Mouse (Mus musculus) midbrain, embryonic 14.5 days (tissue): ENCODE measurements around the gene Pde10a. TPM values are rescaled to one million over a fixed set of nuclear protein-coding genes. Genes with fewer than 3 reads are reported as not detected.

Experiments used
- ATAC-seq: fragments of 200-750 bp; cut with Nextera tagmentation; 2 replicates; pipeline ENCODE4 v1.8.0; 2017; ENCODE audit warnings: moderate number of reproducible peaks, moderate library complexity; ENCODE audit not compliant: low FRiP score, low TSS enrichment
- DNase-seq: peaks from one replicate; pipeline ENCODE4 v3.0.0-alpha.2; 2015
- H3K27ac ChIP-seq: fragments of 300-500 bp; sonication (generic); replicated peaks from 2 replicates; pipeline ENCODE4 v1.5.1; 2014; ENCODE audit warnings: mild to moderate bottlenecking, low read depth, low read length, moderate library complexity
- H3K27me3 ChIP-seq: fragments of 300-500 bp; sonication (generic); 2 replicates; pipeline ENCODE4 v1.6.1; 2014; ENCODE audit warnings: low read length, control low read depth, mixed read lengths; ENCODE audit not compliant: control insufficient read depth, insufficient read depth
- H3K36me3 ChIP-seq: fragments of 300-500 bp; sonication (generic); 2 replicates; pipeline ENCODE4 v1.6.1; 2014; ENCODE audit warnings: low read length, control low read depth; ENCODE audit not compliant: control insufficient read depth, insufficient read depth
- H3K4me1 ChIP-seq: fragments of 300-500 bp; sonication (generic); 2 replicates; pipeline ENCODE4 v1.6.1; 2014; ENCODE audit warnings: mild to moderate bottlenecking, antibody characterized with exemption, low read length, control low read depth; ENCODE audit not compliant: control insufficient read depth, insufficient read depth
- H3K4me2 ChIP-seq: fragments of 300-500 bp; sonication (generic); 2 replicates; pipeline ENCODE4 v1.6.1; 2014; ENCODE audit warnings: mild to moderate bottlenecking, low read length, moderate library complexity
- H3K4me3 ChIP-seq: fragments of 300-500 bp; sonication (generic); replicated peaks from 2 replicates; pipeline ENCODE4 v1.5.1; 2014; ENCODE audit warnings: low read depth, low read length
- H3K9ac ChIP-seq: fragments of 300-500 bp; sonication (generic); replicated peaks from 2 replicates; pipeline ENCODE4 v1.6.1; 2014; ENCODE audit warnings: mild to moderate bottlenecking, low read length, moderate library complexity
- H3K9me3 ChIP-seq: fragments of 300-500 bp; sonication (generic); 2 replicates; pipeline ENCODE4 v1.6.1; 2016; ENCODE audit warnings: low read length, control low read depth, mixed read lengths; ENCODE audit not compliant: control insufficient read depth
- WGBS: fragments of 180-500 bp; shearing (Covaris S2); extraction: QIAGEN DNeasy Blood & Tissue Kit; methylation state at CpG from one replicate; pipeline ENCODE4 v1.1.7; 2014; 5-methylcytosine and 5-hydroxymethylcytosine counted together
- polyA plus RNA-seq: library from polyadenylated mRNA; unstranded; fragments of >200 nt; fragmentation: Nextera tagmentation; extraction: Ambion mirVana; gene quantifications from 2 replicates; pipeline ENCODE4 v1.2.1, GENCODE M21; 2014

The Pde10a gene
- polyA plus RNA-seq, 1 experiment from 2014 or later: 14.1 TPM

- WGBS: 58% methylated on average over 8 of the region's 8 CpGs
- ATAC-seq: no peak
- no peak overlapping the region for H3K4me3 ChIP-seq
Observed at GRCm38 (mm10) chr17:8581579-8581978, 56.4 kb downstream of the Pde10a start.

GRCm38 (mm10) chr17:8592427-8593277 is 67.5 kb downstream of the Pde10a start:
- Histone ChIP-seq H3K4me1 (no peaks in the 10 kb centered on the region), H3K9ac (no peak overlapping the region), H3K36me3 (no peaks in the 10 kb centered on the region), H3K27ac (no peak overlapping the region), H3K9me3 (no peaks in the 10 kb centered on the region), H3K4me2 (peak overlapping the region; percentile 39), H3K27me3 (no peaks in the 10 kb centered on the region), H3K4me3 (0 out of 2 replicates have a peak overlapping the region, but pooled peaks have one; percentile 10)
- peak; percentile 91 for DNase-seq
- ATAC-seq: peak; percentile 67; the same call in 1 of the 2 replicates
- WGBS: 15% methylated on average over 22 of the region's 22 CpGs

More at GRCm38 (mm10) chr17:8581579-8581978, 56.4 kb downstream of the Pde10a start:
- DNase-seq: peak; percentile 15
- Histone ChIP-seq H3K4me2 (no peak overlapping the region), H3K9me3 (no peaks in the 10 kb centered on the region), H3K36me3 (no peaks in the 10 kb centered on the region), H3K27ac (no peak overlapping the region), H3K4me1 (no peaks in the 10 kb centered on the region), H3K27me3 (no peaks in the 10 kb centered on the region), H3K9ac (no peak overlapping the region)

- H3K9ac ChIP-seq: no peak overlapping the region
- no peak overlapping the region for H3K4me2 ChIP-seq
- no peaks in the 10 kb centered on the region for H3K27me3 ChIP-seq
- no peaks in the 10 kb centered on the region for H3K4me1 ChIP-seq
- H3K36me3 ChIP-seq: no peaks in the 10 kb centered on the region
- H3K27ac ChIP-seq: no peak overlapping the region
- ATAC-seq (peak; percentile 53; the same call in 1 of the 2 replicates), DNase-seq (peak; percentile 90)
- no peaks in the 10 kb centered on the region for H3K9me3 ChIP-seq
- 13% methylated on average over 7 of the region's 7 CpGs for WGBS
- H3K4me3 ChIP-seq: no peak overlapping the region
Observed at GRCm38 (mm10) chr17:8597790-8598189, 72.6 kb downstream of the Pde10a start.

GRCm38 (mm10) chr17:8602976-8603375 is 77.8 kb downstream of the Pde10a start:
- Histone ChIP-seq H3K4me1 (no peaks in the 10 kb centered on the region), H3K9ac (no peak overlapping the region), H3K4me3 (no peak overlapping the region), H3K27ac (no peak overlapping the region), H3K4me2 (no peak overlapping the region), H3K27me3 (no peaks in the 10 kb centered on the region), H3K36me3 (no peaks in the 10 kb centered on the region), H3K9me3 (no peaks in the 10 kb centered on the region)
- DNase-seq: no peak
- WGBS: 96% methylated on average over 3 of the region's 3 CpGs
- no peak for ATAC-seq

GRCm38 (mm10) chr17:8605921-8606320 is 80.7 kb downstream of the Pde10a start:
- DNase-seq: no peak
- ATAC-seq: no peak
- Histone ChIP-seq H3K9me3 (no peaks in the 10 kb centered on the region), H3K27me3 (no peaks in the 10 kb centered on the region), H3K27ac (no peak overlapping the region), H3K4me2 (no peak overlapping the region), H3K9ac (no peak overlapping the region), H3K36me3 (no peaks in the 10 kb centered on the region), H3K4me3 (no peak overlapping the region), H3K4me1 (no peaks in the 10 kb centered on the region)
- 89% methylated on average over 5 of the region's 5 CpGs for WGBS

GRCm38 (mm10) chr17:8606695-8607094 is 81.5 kb downstream of the Pde10a start:
- H3K4me3 ChIP-seq: no peak overlapping the region
- H3K36me3 ChIP-seq: no peaks in the 10 kb centered on the region
- H3K9ac ChIP-seq: no peak overlapping the region
- no peak overlapping the region for H3K27ac ChIP-seq
- no peak for DNase-seq
- no peaks in the 10 kb centered on the region for H3K27me3 ChIP-seq
- no peak for ATAC-seq
- WGBS: 92% methylated on average over 3 of the region's 3 CpGs
- H3K9me3 ChIP-seq: no peaks in the 10 kb centered on the region
- H3K4me2 ChIP-seq: no peak overlapping the region
- no peaks in the 10 kb centered on the region for H3K4me1 ChIP-seq

- 91% methylated on average over 4 of the region's 4 CpGs for WGBS
- Histone ChIP-seq H3K4me2 (no peak overlapping the region), H3K27ac (no peak overlapping the region), H3K4me3 (no peak overlapping the region), H3K4me1 (no peaks in the 10 kb centered on the region), H3K9me3 (no peaks in the 10 kb centered on the region), H3K36me3 (no peaks in the 10 kb centered on the region), H3K27me3 (no peaks in the 10 kb centered on the region), H3K9ac (no peak overlapping the region)
- no peak for ATAC-seq
- DNase-seq: no peak
Observed at GRCm38 (mm10) chr17:8611916-8612315, 86.7 kb downstream of the Pde10a start.

- Histone ChIP-seq H3K4me1 (no peaks in the 10 kb centered on the region), H3K27ac (no peak overlapping the region), H3K36me3 (no peaks in the 10 kb centered on the region), H3K4me3 (no peak overlapping the region), H3K9ac (no peak overlapping the region), H3K4me2 (no peak overlapping the region), H3K9me3 (no peaks in the 10 kb centered on the region), H3K27me3 (no peaks in the 10 kb centered on the region)
- peak; percentile 92 for DNase-seq
- peak; percentile 34; the same call in 1 of the 2 replicates for ATAC-seq
- WGBS: 36% methylated on average over 7 of the region's 7 CpGs
Observed at GRCm38 (mm10) chr17:8613882-8614551, 88.8 kb downstream of the Pde10a start.
